Mouse (Mus musculus): ENCODE measurements around the gene Gm42688. TPM values are rescaled to one million over a fixed set of nuclear protein-coding genes. Genes with fewer than 3 reads are reported as not detected.
A peak's percentile ranks its signal among the peaks of the same experiment; 100 is the strongest.

Gm42688 gene
- total RNA-seq, 4 experiments from 2014 or later: 7.5 to 9.1 (median 8.5) TPM

GRCm38 (mm10) chr6:83117165-83117438, 15.7 kb downstream of the Gm42688 start:
- DNase-seq (ENCODE audit: low spot score in 2 of 2): no peak

DNA sequence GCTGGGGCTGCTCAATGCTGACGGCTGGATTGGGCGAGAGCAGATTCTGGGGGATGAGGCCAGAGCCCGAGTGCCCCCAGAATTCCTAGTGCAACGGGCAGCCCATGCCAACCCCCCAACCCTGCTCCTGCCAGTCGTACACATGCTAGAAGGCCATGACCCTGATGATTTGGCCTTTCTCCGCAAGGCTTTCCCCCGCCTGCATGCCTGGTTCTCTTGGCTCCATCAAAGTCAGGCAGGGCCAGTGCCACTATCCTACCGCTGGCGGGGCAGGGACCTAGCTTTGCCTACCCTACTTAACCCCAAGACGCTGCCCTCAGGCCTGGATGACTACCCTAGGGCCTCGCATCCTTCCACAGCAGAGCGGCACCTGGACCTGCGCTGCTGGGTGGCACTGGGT, 16.2 kb downstream of the Gm42688 start:
- DNase-seq (ENCODE audit: low spot score in 2 of 2): no peak

DNA sequence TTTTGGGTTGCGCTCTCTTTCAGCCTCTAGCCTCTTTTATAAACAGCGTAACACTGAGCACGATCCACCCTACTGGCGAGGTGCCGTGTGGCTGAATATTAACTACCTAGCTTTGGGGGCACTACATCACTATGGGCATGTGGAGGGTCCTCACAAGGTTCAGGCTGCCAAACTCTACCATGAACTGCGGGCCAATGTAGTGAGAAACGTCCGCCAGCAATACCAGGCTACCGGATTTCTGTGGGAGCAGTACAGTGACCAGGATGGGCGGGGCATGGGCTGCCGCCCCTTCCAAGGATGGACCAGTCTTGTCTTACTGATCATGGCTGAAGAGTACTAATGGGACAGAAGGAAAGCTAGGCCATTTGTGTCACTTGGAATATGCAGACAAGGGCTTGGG, 17.0 kb downstream of the Gm42688 start:
- no peak for DNase-seq (ENCODE audit: low spot score in 2 of 2)

DNA sequence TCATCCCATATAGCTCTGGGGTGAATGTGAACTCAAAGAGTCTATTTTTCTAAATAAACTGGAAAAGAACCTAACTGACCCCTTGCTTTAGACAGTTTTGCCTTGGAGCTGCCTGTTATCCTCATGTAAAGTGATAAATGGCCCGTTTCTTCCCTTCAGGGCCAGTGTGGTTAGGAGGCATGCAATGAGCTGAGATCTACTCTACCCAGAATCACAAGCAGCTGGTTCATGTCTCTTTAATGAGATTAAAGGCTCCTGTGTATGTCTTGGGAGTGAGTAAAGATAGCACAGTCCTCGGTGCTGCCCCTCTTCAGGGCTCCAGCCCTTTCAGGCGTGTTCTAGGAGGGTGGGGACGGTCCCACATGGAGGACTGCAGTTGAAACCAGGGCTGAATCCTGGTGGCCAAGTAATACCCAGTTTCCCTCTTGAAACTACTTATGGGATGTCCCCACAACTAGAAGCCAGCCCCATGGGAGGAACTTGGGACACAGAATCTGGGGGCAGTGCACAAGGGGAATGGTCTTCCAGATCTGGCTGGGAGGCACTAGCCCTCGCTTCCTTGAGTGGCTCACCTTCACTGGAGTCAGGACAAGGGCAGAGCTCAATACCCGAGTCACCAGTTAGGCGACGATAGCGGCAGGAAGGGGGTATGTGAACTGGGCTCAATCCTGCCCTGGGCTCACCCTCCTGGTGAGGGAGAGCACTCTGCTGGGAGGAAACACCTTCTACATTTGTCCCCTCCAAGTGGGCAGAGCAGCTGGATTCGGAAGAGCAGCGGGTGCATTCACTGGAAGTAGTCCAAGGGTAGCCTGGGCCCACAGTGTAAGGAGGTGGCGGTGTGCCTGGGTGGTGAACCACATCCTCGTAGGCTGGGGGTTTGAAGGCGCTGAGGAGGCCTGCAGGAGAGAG, 17.7 kb downstream of the Gm42688 start:
- DNase-seq (ENCODE audit: low spot score in 2 of 2): no peak

DNA sequence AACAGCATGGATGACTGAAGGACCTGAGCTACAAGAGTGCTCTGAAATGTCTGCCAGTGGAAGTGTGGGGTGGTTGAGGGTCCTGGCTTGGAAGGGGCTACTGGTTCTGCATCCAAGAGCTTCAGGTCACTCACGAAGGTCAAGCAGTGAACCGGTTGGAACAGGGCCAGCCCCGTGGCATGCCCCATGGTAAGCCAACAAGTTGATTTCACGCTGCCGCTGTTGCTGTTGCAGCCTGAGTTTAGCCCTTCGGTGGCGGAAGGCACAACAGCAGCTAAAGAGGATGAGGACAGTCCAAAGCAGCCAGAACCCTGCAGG, 18.3 kb downstream of the Gm42688 start:
- no peak for DNase-seq (ENCODE audit: low spot score in 2 of 2)

DNA sequence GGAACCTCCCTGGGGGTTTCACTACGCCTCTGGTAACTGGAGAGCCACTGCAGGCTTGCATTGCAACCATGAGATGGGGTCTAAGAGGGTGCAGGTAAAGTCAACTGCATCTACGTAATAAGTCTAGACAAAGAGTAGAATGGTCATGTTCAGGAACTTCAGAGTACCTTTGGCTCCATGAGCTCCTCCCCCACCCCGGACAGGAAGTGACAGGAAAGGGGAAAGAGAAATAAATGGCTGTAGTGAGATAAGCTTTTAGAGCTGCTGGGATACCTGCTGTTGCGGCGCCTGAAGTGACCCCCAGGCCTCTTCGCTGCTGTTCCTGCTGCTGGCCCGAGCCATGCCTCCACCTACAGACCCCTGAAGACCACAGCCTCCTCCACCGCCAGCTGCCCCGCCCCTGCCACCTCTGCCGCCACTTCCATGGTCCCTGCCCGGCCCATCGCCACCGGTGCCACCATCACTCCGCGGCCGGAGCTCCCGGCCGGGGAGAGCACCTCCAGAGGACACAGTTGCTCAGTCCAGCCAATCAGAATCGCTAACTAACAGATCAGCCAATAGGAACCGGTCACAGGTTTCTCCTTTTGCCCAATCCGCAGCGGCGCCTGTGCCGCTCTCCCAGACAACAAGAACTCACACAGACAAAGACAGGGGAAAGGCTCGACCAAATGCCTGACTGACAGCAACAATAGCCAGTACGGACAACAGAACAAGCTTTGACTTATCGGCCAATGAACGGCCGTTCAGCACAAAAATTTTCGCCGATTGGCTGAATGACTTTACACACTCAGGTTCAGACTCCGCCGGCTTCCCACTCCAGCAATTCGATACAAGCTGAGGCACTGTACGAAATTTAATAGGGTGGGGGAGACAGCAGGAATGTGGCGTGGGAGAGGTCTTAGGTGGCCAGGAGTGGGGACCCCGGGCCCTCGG, 19.8 kb downstream of the Gm42688 start, which contains the start of gene Wbp1:
Gene Wbp1, minus strand, starts transcription at position 630 of the 933 bp plus-strand sequence.
- peak; percentile 98 to 99 for DNase-seq (ENCODE audit: low spot score in 2 of 2)

- DNase-seq (ENCODE audit: low spot score in 2 of 2): no peak
Measured at GRCm38 (mm10) chr6:83121863-83122710, 20.7 kb downstream of the Gm42688 start.

- DNase-seq (ENCODE audit: low spot score in 2 of 2): no peak
Measured at GRCm38 (mm10) chr6:83122961-83123360, 21.5 kb downstream of the Gm42688 start.

- DNase-seq (ENCODE audit: low spot score in 2 of 2): peak; percentile 89 to 91
Measured at GRCm38 (mm10) chr6:83124851-83125312, 23.5 kb downstream of the Gm42688 start.

GRCm38 (mm10) chr6:83125331-83125730, 23.9 kb downstream of the Gm42688 start, which contains the start of gene Ino80b:
Gene Ino80b, minus strand, starts transcription at chr6:83125431.
- no peak for DNase-seq (ENCODE audit: low spot score in 2 of 2)

- no peak for DNase-seq (ENCODE audit: low spot score in 2 of 2)
Measured at GRCm38 (mm10) chr6:83127419-83127818, 26.0 kb downstream of the Gm42688 start.

GRCm38 (mm10) chr6:83131469-83132034, 30.1 kb downstream of the Gm42688 start:
- no peak for DNase-seq (ENCODE audit: low spot score in 2 of 2)

DNA sequence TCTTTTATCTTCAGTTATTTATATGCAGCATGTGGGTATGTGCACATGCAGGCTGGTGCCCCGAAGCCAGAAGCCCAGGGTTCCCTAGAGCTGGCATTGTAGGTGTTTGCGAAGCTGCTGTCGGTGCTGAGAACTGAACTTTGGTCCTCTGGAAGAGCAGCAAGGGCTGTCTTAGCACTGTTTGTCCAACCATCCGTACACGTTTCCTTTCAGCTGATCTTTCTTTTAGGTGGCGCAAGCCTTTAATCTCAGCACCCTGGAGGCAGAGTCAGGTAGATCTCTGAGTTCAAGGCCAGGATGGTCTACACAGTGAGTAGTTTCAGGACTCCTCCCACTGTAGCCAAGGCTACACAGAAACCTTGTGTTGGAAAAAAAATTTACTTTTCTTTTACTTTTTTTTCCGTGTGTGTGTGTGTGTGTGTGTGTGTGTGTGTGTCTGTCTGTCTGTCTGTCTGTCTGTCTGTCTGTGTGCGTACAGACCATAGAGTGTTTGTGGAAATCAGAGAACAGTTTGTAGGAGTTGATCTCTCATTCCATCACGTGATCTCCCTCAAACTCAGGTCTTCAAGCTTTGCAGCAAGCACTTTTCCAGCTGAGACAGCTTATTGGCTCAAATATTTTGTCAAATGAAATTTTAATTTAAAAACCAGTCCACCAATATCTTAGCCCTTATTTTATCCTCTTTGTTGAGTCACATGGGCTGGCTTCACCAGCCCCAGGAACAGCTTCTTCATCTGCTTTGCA, 30.9 kb downstream of the Gm42688 start:
- DNase-seq (ENCODE audit: low spot score in 2 of 2): no peak

DNA sequence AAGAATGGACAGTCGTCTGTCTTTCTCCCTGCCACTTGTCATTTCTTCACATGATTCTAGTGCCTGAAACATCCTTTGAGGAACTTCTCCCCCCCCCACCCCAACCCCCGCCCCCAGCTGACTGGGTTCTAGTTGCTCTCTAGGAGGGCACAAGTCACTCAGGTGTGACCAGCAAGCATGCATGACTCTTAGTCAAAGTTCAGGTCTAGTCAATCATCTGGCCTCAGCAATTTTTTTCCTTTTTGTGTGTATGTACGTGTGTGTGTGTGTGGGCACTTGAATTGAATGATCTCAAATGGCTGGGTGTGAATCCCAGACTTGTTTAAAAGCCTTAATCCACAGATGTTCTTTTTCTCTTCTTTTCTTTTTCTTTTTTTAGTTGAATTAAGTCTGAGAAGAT, 32.8 kb downstream of the Gm42688 start:
- no peak for DNase-seq (ENCODE audit: low spot score in 2 of 2)

DNA sequence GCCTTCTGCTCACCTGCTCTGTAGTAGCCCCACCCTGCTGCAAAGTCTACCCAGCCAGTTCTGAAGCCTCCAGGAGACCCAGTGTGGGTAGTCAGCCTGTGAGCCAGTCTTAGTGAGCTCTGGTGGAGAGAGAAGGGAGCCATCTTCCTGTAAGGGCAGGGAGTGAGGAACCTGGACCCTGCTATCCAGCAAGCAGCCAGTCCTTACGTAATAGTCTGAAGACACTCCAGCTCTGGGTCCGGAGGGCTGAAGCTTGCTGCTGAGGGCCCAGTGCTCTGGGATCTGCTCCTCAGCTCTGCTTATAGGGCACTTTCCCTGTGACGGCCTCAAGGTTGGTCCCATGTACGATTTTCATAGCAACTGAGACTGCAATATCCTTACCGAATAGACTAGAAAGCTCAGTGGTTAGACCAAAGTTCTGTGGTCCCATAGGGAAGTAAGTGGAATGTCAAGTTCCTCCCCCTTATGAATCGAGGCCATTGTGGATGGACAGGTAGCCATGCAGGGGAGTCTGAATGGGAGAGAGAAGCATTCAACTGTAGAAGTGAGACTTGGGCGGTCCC, 33.6 kb downstream of the Gm42688 start, which contains the start of gene Rtkn:
Gene Rtkn, plus strand, starts transcription at position 513 of the 563 bp plus-strand sequence.
- DNase-seq (ENCODE audit: low spot score in 2 of 2): no peak

DNA sequence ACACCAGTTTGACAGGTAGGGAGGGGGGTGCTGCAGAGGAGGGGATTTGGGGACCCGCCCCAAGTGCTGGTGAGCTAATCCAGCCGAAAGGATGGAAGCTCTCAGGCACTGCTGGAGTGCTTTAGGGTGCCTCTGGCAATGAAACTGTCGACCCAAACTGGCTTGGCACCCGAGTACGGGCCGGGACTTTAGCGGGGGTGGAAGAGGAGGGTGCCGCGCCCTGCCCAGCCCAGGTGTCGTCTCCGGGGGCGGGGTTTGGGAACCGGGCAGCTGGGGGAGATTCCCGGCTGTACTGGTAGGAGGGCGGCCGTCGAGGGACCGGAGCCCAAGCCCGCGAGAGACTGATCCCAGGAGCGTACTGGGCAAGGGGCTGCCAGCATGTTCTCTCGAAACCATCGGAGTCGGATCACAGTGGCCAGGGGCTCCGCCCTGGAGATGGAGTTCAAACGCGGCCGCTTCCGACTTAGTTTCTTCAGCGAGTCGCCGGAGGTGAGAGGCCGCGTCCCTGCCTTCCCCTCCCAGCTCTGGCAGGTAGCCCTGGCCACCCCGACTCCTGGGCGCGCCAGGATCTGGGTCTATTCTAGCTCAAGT, 34.2 kb downstream of the Gm42688 start:
- no peak for DNase-seq (ENCODE audit: low spot score in 2 of 2)

DNA sequence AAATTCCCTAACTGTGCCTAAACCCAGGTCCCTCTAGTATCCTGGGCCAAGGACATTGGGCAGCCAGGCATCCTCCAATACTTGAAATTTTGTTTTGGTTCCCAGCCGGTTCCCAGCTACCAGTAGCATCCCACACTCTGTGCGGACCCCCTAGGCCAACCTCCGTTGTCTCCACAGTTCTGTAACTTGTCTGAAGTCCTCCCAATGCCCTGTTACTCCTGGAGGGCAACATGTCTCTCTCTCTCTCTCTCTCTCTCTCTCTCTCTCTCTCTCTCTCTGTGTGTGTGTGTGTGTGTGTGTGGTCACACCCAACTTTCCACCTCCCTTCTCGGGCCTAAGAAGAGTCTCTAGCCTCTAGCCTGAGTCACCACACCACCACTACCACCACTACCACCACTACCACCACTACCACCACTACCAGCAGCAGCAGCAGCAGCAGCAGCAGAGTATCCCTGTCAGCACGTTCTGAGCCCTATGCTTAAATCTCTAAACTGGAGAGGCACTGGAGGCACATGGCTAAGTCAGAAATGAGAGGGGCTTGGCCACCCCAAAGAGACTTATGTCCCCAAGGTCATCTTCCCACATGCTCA, 35.0 kb downstream of the Gm42688 start:
- DNase-seq (ENCODE audit: low spot score in 2 of 2): no peak

DNA sequence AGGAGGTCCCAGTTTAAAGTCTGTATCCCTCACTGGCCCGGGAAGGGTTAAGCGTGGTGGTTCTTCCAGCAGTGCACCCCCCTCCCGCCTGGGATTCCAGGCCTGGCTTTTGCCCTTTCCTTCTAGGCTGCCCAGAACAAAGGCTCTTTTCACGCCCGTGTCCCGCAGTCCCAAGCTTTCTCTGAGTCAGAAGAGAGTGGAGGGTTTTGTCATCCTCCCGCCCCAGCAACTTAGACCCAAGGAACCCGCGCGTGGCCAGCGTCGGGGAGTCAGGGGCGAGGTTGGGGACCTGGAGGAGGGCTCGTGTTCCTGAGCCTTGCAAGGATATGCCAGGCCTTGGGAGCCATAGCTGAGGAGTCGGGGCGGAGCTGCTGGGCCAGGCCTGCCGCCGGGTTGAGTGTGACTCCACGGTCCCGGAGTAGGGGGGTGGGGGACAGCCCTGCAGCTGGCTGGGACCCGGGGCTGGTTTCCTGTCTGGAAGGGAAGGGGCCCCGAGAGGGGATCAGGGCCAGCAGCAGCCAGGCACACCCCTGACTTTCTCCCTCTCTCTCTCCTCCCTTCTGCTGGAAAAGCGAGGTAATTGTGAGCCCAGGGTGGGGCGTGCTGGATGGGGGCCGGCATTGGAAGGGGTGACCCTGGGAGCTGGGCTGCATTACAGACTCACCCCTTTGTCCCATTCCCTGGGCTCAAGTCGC, 35.6 kb downstream of the Gm42688 start:
- no peak for DNase-seq (ENCODE audit: low spot score in 2 of 2)
